Mouse (Mus musculus) liver, postnatal 0 days (tissue): ENCODE data around the gene Slc6a11.

Source experiments
- CTCF ChIP-seq: sonication (generic); IDR thresholded peaks from 2 replicates; pipeline ENCODE4 v1.5.1; 2016; ENCODE audit warnings: antibody characterized with exemption, low read depth
- EP300 ChIP-seq: IDR thresholded peaks from 2 replicates; pipeline ENCODE4 v1.6.1; 2016; ENCODE audit warnings: antibody characterized with exemption, low read depth, mild to moderate bottlenecking

GRCm38 (mm10) chr6:114138970-114139369, 7.9 kb downstream of the Slc6a11 start:
- TF ChIP-seq CTCF (no peak), EP300 (no peak)
